Mouse (Mus musculus): ENCODE measurements around the gene Gm42906.

DNA sequence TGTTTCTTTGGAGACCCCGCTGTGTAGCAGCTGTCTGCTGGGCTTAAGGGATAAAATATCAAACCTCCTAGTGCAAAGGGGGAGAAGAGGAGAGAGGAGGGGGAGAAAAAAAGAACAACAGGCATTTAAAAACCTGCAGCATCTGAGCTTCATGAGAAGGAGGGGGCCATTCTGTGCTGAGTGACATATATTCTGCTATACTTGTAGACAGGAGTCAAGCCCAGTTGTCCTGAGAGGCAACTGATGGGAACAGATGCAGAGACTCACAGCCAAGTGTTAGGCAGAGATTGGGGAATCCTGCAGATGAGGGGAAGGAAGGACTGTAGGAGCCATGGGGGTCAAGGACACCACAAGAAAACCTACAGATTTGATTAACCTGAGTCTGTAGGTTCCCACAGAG is 141.6 kb downstream of the Gm42906 start:
- no peak for TF ChIP-seq CTCF (IDR thresholded peaks at IDR 0.05; ENCODE audit: borderline replicate concordance, extremely low read depth, insufficient read depth, insufficient read length)
- no peak for TF ChIP-seq POLR2A (IDR thresholded peaks at IDR 0.05; ENCODE audit: borderline replicate concordance, extremely low read depth, insufficient read depth, insufficient read length, poor library complexity, severe bottlenecking)

Data from brain, embryonic 14.5 days (tissue).